Mouse (Mus musculus): Measurements from ENCODE around the gene Il10rb. TPM values are rescaled to one million over a fixed set of nuclear protein-coding genes. Genes with fewer than 3 reads are reported as not detected.

Il10rb gene
- polyA plus RNA-seq, 1 experiment from 2014 or later: 9.0 TPM

DNA sequence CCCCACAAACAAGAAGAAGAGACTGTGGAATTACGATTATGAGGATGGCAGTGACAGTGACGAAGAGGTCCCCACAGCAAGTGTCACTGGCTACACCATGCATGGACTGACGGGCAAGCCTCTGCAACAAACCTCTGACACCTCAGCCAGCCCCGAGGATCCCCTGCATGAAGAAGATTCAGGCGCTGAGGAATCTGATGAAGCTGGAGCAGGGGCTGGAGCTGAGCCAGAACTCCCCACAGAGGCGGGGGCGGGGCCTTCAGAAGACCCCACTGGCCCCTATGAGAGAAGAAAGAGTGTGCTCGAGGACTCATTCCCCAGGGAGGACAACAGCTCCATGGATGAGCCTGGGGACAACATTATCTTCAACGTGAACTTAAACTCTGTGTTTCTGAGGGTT lies 2.2 kb upstream of the Il10rb start:
- WGBS: 80% methylated on average over 9 of the region's 9 CpGs
- H3K27me3 ChIP-seq (ENCODE audit: control insufficient read depth, insufficient read depth, low read length): no peaks in the 10 kb centered on the region

DNA sequence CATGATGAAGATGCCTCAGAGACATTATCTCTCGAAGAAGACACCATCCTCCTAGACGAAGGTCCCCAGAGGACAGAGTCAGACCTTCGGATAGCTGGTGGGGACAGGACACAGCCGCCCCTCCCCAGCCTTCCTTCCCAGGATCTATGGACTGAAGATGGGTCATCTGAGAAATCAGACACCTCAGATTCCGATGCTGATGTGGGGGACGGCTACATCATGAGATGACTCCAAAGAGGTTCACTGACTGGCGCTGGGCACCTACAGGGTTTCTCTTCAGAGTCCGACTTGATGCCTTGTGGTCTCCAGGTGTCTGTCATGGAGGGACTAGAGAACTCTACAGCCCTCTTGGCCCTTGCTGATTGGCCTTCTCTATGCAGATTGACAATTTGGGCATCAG lies 1.8 kb upstream of the Il10rb start:
- ATAC-seq (ENCODE audit: low FRiP score) (no peak), DNase-seq (ENCODE audit: low spot score) (no peak)
- Histone ChIP-seq H3K27me3 (ENCODE audit: control insufficient read depth, insufficient read depth, low read length) (no peaks in the 10 kb centered on the region), H3K9ac (ENCODE audit: low read depth, low read length) (no peak overlapping the region), H3K36me3 (ENCODE audit: control insufficient read depth, insufficient read depth, low read length) (no peaks in the 10 kb centered on the region), H3K4me1 (replicated peaks; ENCODE audit: control insufficient read depth, insufficient read depth, low read length) (no peaks in the 10 kb centered on the region), H3K9me3 (ENCODE audit: control insufficient read depth, low read length) (no peaks in the 10 kb centered on the region), H3K27ac (ENCODE audit: low read depth, low read length) (no peak overlapping the region), H3K4me2 (replicated peaks; ENCODE audit: low read depth, low read length) (no peak overlapping the region), H3K4me3 (ENCODE audit: low read depth, low read length) (no peak overlapping the region)
- WGBS: 95% methylated on average over 8 of the region's 8 CpGs

More for the DNA sequence above, 2.2 kb upstream of the Il10rb start:
- Histone ChIP-seq H3K4me3 (ENCODE audit: low read depth, low read length) (no peak overlapping the region), H3K4me2 (replicated peaks; ENCODE audit: low read depth, low read length) (no peak overlapping the region), H3K27ac (ENCODE audit: low read depth, low read length) (no peak overlapping the region), H3K9ac (ENCODE audit: low read depth, low read length) (no peak overlapping the region), H3K36me3 (ENCODE audit: control insufficient read depth, insufficient read depth, low read length) (no peaks in the 10 kb centered on the region), H3K4me1 (replicated peaks; ENCODE audit: control insufficient read depth, insufficient read depth, low read length) (no peaks in the 10 kb centered on the region), H3K9me3 (ENCODE audit: control insufficient read depth, low read length) (no peaks in the 10 kb centered on the region)
- no peak for DNase-seq (ENCODE audit: low spot score)
- ATAC-seq (ENCODE audit: low FRiP score): no peak

DNA sequence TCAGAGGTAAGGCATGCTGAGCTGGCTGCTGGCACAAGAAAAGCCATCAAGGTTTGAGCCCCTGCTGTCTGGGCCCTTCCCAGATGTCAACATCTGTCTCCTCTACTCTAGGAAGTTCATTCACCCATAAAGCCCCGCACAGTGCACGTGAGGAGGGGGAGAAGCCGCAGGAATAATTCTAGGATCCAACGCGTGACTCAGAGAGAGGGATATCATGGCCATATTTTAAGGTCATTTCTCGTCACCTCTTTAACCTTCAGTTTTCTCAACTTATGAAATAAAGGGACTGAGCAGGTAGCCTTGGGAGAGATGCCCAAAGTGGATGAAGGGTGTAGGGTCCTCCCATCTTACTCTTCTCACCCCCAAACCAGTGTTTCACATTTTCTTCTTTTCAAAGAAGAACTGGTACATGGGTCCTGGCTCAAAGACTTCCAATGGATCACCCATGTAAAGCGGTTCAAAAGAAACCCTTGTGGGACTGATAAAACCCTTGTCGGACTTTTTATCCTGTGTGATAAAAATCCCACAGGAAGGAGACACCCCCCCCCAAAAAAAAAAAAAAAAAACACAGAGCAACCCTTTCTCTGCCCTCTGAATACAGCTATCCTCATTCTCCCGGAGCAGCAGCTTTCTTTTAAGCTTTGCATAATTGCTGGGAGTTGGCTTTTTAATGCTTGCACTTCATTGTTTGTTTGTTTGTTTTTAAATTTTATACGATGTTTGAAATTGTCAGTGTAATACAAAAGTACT lies 961 bp upstream of the Il10rb start:
- H3K27ac ChIP-seq (ENCODE audit: low read depth, low read length): no peak overlapping the region
- H3K4me3 ChIP-seq (ENCODE audit: low read depth, low read length): no peak overlapping the region
- no peaks in the 10 kb centered on the region for H3K27me3 ChIP-seq (ENCODE audit: control insufficient read depth, insufficient read depth, low read length)
- no peaks in the 10 kb centered on the region for H3K9me3 ChIP-seq (ENCODE audit: control insufficient read depth, low read length)
- no peaks in the 10 kb centered on the region for H3K36me3 ChIP-seq (ENCODE audit: control insufficient read depth, insufficient read depth, low read length)
- DNase-seq (ENCODE audit: low spot score): no peak
- ATAC-seq (ENCODE audit: low FRiP score): no peak
- whole genome bisulfite sequencing: 74% methylated on average over 10 of the region's 10 CpGs
- H3K9ac ChIP-seq (ENCODE audit: low read depth, low read length): no peak overlapping the region
- no peak overlapping the region for H3K4me2 ChIP-seq (replicated peaks; ENCODE audit: low read depth, low read length)
- H3K4me1 ChIP-seq (replicated peaks; ENCODE audit: control insufficient read depth, insufficient read depth, low read length): no peaks in the 10 kb centered on the region

DNA sequence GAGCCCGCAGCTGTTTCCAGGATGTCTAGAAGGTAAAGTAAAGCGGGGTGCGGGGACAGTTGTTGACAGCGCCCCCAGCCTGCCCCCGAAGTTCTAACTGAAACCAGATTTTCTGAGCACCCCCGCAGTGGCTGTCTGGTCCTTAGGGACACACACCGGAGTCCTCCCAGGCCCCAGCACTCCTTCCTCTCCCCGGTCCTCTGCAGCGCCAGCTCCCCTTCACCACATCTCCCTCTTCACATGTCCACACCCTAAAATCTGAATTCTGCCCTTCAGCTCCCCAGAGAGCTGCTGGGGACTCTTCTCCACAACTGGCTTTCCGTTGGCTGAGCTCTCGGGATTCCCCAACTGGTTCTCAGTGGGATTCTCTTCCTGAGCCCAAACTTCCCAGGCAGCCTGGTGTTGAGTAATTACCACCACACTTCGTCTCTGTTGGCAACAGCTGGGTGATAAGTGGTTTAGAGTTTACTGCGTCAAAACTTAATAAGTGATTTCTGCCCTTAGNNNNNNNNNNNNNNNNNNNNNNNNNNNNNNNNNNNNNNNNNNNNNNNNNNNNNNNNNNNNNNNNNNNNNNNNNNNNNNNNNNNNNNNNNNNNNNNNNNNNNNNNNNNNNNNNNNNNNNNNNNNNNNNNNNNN lies 739 bp downstream of the Il10rb start:
- H3K27ac ChIP-seq (ENCODE audit: low read depth, low read length): no peak overlapping the region
- H3K4me2 ChIP-seq (replicated peaks; ENCODE audit: low read depth, low read length): peak overlapping the region; percentile 98
- WGBS: 3% methylated on average over 11 of the region's 13 CpGs
- H3K9ac ChIP-seq (ENCODE audit: low read depth, low read length): peak overlapping the region; percentile 71
- H3K4me1 ChIP-seq (replicated peaks; ENCODE audit: control insufficient read depth, insufficient read depth, low read length): no peaks in the 10 kb centered on the region
- ATAC-seq (ENCODE audit: low FRiP score) (peak; percentile 12; the same call in 1 of the 2 replicates), DNase-seq (ENCODE audit: low spot score) (no peak)
- peak overlapping the region; percentile 51 for H3K4me3 ChIP-seq (ENCODE audit: low read depth, low read length)
- H3K9me3 ChIP-seq (ENCODE audit: control insufficient read depth, low read length): no peaks in the 10 kb centered on the region
- H3K27me3 ChIP-seq (ENCODE audit: control insufficient read depth, insufficient read depth, low read length): no peaks in the 10 kb centered on the region
- no peaks in the 10 kb centered on the region for H3K36me3 ChIP-seq (ENCODE audit: control insufficient read depth, insufficient read depth, low read length)

DNA sequence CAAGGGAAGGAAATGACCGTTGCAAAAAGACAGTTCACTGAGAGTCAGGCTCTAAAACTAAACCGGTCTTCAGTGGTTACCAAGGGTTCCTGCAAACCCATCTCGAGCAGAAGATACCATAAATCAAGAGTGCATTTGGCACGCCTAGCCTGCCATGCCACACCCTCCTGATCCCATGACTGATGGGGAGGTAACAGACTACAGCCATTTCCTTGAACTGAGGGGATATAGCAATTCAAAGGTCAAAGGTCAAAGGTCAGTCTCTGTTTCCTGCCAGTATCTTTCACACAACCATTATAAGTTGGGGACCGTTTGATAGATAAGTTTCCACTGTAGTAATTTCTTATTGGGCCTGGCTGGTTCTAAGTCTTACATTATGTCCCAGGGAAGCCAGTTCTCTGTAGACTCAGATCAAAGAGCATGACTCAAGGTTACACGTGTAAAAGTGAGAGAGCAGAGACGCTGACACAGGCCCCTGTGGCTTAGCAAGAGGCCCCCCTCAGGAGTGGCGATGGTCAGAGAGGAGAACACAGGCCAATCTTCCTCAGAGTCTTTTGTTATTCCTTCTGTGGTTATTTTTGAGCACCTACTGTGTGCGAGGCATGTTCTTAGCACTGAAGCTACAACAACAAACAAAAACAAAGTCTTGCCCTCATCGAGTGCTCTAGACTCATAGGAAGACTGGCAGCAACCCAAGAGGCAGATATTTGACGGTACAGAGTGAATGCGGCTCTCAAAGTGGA lies 7.3 kb downstream of the Il10rb start:
- no peaks in the 10 kb centered on the region for H3K4me1 ChIP-seq (replicated peaks; ENCODE audit: control insufficient read depth, insufficient read depth, low read length)
- H3K27me3 ChIP-seq (ENCODE audit: control insufficient read depth, insufficient read depth, low read length): no peaks in the 10 kb centered on the region
- ATAC-seq (ENCODE audit: low FRiP score) (no peak), DNase-seq (ENCODE audit: low spot score) (no peak)
- H3K4me3 ChIP-seq (ENCODE audit: low read depth, low read length): no peak overlapping the region
- H3K9ac ChIP-seq (ENCODE audit: low read depth, low read length): no peak overlapping the region
- no peaks in the 10 kb centered on the region for H3K36me3 ChIP-seq (ENCODE audit: control insufficient read depth, insufficient read depth, low read length)
- no peak overlapping the region for H3K4me2 ChIP-seq (replicated peaks; ENCODE audit: low read depth, low read length)
- no peak overlapping the region for H3K27ac ChIP-seq (ENCODE audit: low read depth, low read length)
- 69% methylated on average over 12 of the region's 12 CpGs for WGBS
- no peaks in the 10 kb centered on the region for H3K9me3 ChIP-seq (ENCODE audit: control insufficient read depth, low read length)

DNA sequence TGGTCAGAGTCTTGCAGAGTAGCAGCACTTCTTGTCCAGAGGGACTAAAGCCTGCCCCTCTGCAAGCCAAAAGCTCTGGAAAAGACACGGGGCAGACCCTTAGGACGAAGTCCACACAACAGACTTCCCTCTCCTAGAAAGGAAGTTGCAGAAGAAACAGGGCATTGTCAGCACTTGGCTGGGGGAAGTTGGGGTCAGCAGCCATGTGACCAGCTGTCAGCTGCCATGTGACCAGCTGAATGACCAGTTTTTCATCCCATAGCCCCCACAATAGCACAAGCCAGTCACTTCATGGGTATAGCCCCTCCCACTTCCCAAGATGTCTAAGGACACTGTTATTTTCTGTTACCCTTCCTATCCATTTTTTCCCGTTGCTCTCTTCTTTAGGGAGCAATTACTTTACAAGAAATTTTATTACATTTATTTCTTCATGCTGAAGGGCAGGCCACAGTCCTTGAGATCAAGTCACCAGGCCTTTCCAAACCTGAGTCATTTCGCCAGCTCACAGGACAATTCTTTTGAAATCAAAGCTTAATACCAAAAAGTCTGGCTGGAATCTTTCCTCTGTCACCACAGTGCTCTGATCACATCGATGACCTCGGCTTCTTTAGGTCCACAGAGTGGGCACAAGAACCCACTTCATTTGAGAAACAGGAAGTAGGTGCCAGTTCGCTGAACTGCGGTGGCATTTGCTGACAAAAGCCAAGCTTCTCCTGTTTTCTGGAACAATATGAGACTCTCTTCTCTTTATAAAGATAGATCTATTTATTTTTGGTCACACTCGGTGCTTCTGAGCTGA lies 9.6 kb downstream of the Il10rb start:
- Histone ChIP-seq H3K4me3 (ENCODE audit: low read depth, low read length) (no peak overlapping the region), H3K27me3 (ENCODE audit: control insufficient read depth, insufficient read depth, low read length) (no peaks in the 10 kb centered on the region), H3K9ac (ENCODE audit: low read depth, low read length) (no peak overlapping the region), H3K36me3 (ENCODE audit: control insufficient read depth, insufficient read depth, low read length) (no peaks in the 10 kb centered on the region), H3K27ac (ENCODE audit: low read depth, low read length) (no peak overlapping the region), H3K4me1 (replicated peaks; ENCODE audit: control insufficient read depth, insufficient read depth, low read length) (no peaks in the 10 kb centered on the region), H3K9me3 (ENCODE audit: control insufficient read depth, low read length) (no peaks in the 10 kb centered on the region), H3K4me2 (replicated peaks; ENCODE audit: low read depth, low read length) (no peak overlapping the region)
- WGBS: 83% methylated on average over 9 of the region's 9 CpGs
- DNase-seq (ENCODE audit: low spot score) (no peak), ATAC-seq (ENCODE audit: low FRiP score) (no peak)

DNA sequence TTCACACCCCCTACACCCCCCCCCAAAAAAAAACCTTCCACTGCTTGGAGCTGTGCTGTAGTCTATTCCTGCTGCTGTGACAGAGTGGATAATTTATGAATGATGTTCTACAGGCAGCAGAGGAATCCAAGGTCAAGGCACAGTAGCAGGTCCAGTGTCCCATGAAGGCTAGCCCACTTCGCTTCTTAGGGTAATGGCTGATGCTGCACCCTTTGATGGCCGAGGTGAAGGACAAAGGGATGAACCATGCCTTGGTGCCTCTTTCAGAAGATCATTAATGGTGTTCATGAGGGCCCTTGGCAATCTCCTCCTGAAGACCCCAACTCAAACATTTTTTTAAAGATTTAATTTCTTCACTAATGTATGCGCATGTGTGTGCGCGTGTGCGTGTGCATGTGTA lies 10.4 kb downstream of the Il10rb start:
- Histone ChIP-seq H3K9ac (ENCODE audit: low read depth, low read length) (no peak overlapping the region), H3K36me3 (ENCODE audit: control insufficient read depth, insufficient read depth, low read length) (no peaks in the 10 kb centered on the region), H3K27me3 (ENCODE audit: control insufficient read depth, insufficient read depth, low read length) (no peaks in the 10 kb centered on the region), H3K4me3 (ENCODE audit: low read depth, low read length) (no peak overlapping the region), H3K9me3 (ENCODE audit: control insufficient read depth, low read length) (no peaks in the 10 kb centered on the region), H3K27ac (ENCODE audit: low read depth, low read length) (no peak overlapping the region), H3K4me2 (replicated peaks; ENCODE audit: low read depth, low read length) (no peak overlapping the region), H3K4me1 (replicated peaks; ENCODE audit: control insufficient read depth, insufficient read depth, low read length) (no peaks in the 10 kb centered on the region)
- 95% methylated on average over 6 of the region's 6 CpGs for WGBS
- ATAC-seq (ENCODE audit: low FRiP score): no peak
- DNase-seq (ENCODE audit: low spot score): no peak

DNA sequence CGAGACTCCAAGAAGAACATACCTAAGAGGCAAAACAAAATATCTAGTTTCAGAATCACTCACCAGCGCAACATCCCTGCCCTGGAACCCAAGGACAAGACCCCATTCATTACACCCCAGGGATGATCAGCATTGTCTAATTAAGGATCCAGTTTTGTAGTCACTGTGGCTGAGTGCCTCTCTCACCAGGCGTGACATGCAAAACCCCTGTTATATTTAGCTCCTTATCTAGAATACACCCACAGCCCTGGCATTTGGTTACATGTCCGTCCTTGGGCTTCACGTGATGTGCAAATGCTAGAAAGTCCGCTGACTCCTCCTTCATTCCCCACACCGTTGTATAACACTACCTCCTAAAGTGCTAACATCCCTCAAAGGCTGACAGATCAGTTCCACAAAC lies 11.0 kb downstream of the Il10rb start:
- Histone ChIP-seq H3K4me3 (ENCODE audit: low read depth, low read length) (no peak overlapping the region), H3K9ac (ENCODE audit: low read depth, low read length) (no peak overlapping the region), H3K4me2 (replicated peaks; ENCODE audit: low read depth, low read length) (no peak overlapping the region), H3K27ac (ENCODE audit: low read depth, low read length) (no peak overlapping the region), H3K9me3 (ENCODE audit: control insufficient read depth, low read length) (no peaks in the 10 kb centered on the region), H3K27me3 (ENCODE audit: control insufficient read depth, insufficient read depth, low read length) (no peaks in the 10 kb centered on the region), H3K4me1 (replicated peaks; ENCODE audit: control insufficient read depth, insufficient read depth, low read length) (no peaks in the 10 kb centered on the region), H3K36me3 (ENCODE audit: control insufficient read depth, insufficient read depth, low read length) (no peaks in the 10 kb centered on the region)
- 68% methylated on average over 7 of the region's 7 CpGs for WGBS
- DNase-seq (ENCODE audit: low spot score): no peak
- ATAC-seq (ENCODE audit: low FRiP score): no peak
